Mouse (Mus musculus): Measurements from ENCODE around the gene Cd28. TPM values are rescaled to one million over a fixed set of nuclear protein-coding genes. Genes with fewer than 3 reads are reported as not detected.

Gene Cd28
- polyA plus RNA-seq, 1 experiment from 2014 or later = 0.03 TPM

DNA sequence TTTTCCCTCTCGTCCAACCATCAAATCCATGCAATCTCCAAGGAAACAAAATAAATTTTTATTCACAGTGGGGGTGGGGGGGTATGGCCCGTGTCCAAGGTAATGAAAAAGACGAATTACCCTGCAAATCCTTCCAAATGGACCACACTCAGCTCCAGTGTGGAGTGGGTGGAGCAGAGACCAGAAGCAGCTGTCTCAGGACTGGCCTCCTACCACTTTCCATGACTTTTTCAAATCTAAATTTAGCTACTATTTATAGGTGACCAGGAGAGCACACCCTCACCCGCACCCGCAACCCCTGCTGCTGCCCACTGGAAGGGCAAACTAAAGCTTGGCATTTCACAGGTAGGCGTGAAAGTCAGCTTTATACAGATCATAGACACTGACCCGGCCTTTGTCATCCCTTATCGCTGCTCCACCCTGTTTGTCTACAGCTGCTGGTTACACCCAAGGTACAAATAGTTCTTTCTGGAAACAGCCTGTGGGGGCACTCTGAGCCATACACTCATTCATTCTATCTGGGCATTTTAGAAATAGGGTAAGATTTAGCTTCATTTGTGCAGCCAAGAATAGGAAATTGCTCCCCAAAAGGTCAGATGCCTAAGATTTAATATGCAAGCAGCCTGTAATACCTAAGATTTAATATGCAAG, 62.0 kb downstream of the Cd28 start:
- H3K36me3 ChIP-seq = no peaks in the 10 kb centered on the region
- H3K4me1 ChIP-seq (replicated peaks) = no peaks in the 10 kb centered on the region
- no peak overlapping the region for H3K4me3 ChIP-seq
- H3K27me3 ChIP-seq (ENCODE audit: insufficient read depth, poor library complexity, severe bottlenecking) = no peaks in the 10 kb centered on the region
- H3K27ac ChIP-seq = no peak overlapping the region
- no peak for DNase-seq (ENCODE audit: low spot score)
- no peaks in the 10 kb centered on the region for H3K9me3 ChIP-seq
- WGBS = 86% methylated on average over 8 of the region's 8 CpGs

DNA sequence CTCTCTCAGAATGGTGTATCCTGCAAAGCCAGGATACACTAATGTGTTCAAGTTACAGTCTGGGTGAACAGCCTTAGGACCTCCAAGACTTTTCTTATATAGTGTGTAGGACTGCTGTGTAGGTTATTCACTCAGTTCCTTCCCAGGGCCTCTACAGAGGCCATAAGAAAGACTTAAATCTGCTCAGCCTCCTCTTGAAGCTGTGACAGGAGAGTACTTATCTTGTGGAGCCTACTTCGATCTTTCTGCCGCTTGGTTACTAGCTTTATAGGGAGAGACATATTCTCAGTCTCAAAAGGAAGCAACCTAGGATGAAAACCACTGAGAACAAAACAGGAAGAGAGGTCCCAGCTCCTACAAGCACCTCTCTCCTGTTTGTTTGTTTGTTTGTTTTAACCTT, 62.6 kb downstream of the Cd28 start:
- no peak for DNase-seq (ENCODE audit: low spot score)
- H3K4me1 ChIP-seq (replicated peaks) = no peaks in the 10 kb centered on the region
- H3K4me3 ChIP-seq = no peak overlapping the region
- no peaks in the 10 kb centered on the region for H3K9me3 ChIP-seq
- no peaks in the 10 kb centered on the region for H3K36me3 ChIP-seq
- 95% methylated on average over 2 of the region's 2 CpGs for WGBS
- no peak overlapping the region for H3K27ac ChIP-seq
- no peaks in the 10 kb centered on the region for H3K27me3 ChIP-seq (ENCODE audit: insufficient read depth, poor library complexity, severe bottlenecking)

DNA sequence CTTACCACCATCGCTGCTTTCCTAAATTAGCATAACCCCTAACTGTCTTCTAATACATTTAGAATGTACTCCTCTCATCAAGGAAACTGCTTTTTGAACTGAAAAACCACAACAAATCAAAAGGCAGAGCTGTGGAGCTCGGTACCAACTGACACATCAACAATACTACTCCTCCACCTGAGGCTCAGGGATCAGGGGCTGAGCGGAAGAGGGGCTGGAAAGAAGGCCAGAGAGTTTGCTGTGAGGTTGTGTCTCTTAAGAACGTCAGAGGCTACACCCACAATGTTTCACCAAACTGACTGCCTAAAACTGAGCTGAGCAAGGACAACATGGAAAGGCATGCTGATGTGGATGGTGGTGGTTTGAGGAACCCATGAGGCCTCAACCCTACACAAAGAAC, 65.1 kb downstream of the Cd28 start:
- WGBS = 77% methylated on average over 4 of the region's 4 CpGs
- DNase-seq (ENCODE audit: low spot score) = no peak
- H3K27me3 ChIP-seq (ENCODE audit: insufficient read depth, poor library complexity, severe bottlenecking) = no peaks in the 10 kb centered on the region
- no peaks in the 10 kb centered on the region for H3K9me3 ChIP-seq
- H3K27ac ChIP-seq = no peak overlapping the region
- H3K4me1 ChIP-seq (replicated peaks) = no peaks in the 10 kb centered on the region
- no peaks in the 10 kb centered on the region for H3K36me3 ChIP-seq
- no peak overlapping the region for H3K4me3 ChIP-seq

DNA sequence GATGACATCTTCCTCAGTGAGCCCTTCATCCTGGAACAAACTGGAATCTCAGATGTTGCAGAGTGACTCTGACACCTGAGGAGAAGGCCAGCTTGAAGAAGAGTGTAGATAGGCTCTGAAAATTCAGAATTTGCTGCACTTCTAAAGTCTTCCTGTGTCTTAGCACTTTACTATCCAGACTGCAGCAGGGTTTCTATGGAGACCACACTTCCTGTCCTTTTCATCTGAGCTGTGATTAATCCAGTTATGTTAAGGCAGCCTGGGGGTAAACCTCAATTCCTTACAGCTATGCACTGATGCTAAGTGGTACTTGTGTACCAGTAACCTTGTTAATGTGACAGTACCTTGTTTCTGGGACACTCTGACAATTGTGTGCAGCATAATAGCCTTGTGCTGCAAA, 77.1 kb downstream of the Cd28 start:
- H3K27ac ChIP-seq = no peak overlapping the region
- H3K36me3 ChIP-seq = no peaks in the 10 kb centered on the region
- no peaks in the 10 kb centered on the region for H3K9me3 ChIP-seq
- no peak overlapping the region for H3K4me3 ChIP-seq
- no peaks in the 10 kb centered on the region for H3K4me1 ChIP-seq (replicated peaks)
- H3K27me3 ChIP-seq (ENCODE audit: insufficient read depth, poor library complexity, severe bottlenecking) = no peaks in the 10 kb centered on the region
- no peak for DNase-seq (ENCODE audit: low spot score)

DNA sequence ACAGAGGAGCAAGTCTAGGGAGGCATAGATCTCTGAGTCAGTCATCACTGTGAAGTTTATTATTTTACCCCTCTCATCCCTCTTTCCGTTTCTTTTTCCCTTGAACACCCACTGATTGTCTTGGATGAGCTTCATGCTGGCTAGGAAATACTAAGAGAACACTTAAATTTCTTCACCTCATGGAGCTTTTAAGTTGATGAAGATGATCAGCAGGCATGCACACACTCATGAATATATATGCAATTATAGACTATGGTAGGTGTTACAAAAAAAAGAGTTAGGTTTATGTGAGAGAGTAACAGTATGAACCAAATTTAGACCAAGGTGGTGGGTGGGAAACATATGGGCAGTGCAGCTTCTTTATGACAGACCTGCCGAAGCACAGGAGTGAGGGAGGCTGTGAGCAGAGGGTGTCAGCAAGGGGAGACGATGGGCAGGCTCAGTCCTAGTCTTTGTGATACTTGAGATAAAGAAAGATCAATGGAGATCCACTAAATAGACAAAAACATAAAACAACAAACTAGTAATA, 79.1 kb downstream of the Cd28 start:
- Histone ChIP-seq H3K36me3 (no peaks in the 10 kb centered on the region), H3K27ac (no peak overlapping the region), H3K27me3 (ENCODE audit: insufficient read depth, poor library complexity, severe bottlenecking) (no peaks in the 10 kb centered on the region), H3K4me3 (no peak overlapping the region), H3K9me3 (no peaks in the 10 kb centered on the region), H3K4me1 (replicated peaks) (no peaks in the 10 kb centered on the region)
- WGBS = 88% methylated on average over 3 of the region's 3 CpGs
- DNase-seq (ENCODE audit: low spot score) = no peak

DNA sequence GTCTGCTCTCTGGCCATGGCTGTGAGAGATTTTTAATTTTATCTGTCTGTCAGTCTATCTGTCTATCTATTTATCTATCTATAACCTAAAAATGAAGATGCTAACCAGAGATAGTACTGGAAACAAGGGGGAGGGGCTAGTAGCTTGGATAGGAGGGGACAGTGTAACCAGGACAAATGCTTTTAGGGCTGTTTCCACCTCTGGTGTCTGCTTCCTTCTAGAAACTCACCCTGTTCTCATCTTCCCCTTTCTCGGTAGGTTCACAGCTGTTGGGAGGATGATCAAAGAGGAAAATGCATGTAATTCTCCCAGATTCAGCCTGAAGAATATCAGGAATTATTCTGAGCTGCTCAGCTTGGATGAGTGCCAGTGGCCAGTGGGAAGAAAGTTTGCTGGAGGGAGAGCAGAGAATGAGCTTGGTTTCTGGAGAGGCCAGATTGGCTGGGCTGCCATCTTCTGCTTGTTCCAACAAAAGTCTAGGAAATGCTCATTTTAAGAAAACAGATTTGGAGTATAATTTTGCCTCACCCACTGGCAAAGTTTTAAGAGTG, 83.3 kb downstream of the Cd28 start:
- Histone ChIP-seq H3K36me3 (no peaks in the 10 kb centered on the region), H3K27ac (no peak overlapping the region), H3K9me3 (no peaks in the 10 kb centered on the region), H3K4me1 (replicated peaks) (no peaks in the 10 kb centered on the region), H3K27me3 (ENCODE audit: insufficient read depth, poor library complexity, severe bottlenecking) (no peaks in the 10 kb centered on the region), H3K4me3 (no peak overlapping the region)
- WGBS = 84% methylated on average over 1 of the region's 1 CpGs
- no peak for DNase-seq (ENCODE audit: low spot score)

DNA sequence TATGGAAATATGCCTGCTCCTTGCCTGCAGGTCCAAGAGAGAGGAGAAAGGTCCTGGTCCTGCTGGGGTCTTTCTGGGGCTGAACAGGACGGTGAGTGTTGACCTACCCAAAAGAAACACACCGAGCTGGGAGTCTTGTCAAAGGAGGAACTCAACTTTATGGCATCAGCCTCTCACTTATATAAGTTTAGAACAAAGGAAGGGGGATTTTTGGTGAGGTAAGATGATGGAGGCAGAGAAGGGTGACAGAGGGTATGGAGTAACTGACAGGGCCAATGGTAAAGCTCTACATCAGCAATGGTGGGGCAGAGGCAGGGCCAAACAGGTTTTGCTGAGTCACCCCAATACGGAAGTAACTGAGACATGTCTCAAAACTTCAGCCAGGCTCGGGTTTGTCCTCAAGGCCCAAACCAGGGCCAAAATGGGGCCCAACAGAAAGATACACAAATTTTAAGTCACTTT, 84.6 kb downstream of the Cd28 start:
- no peaks in the 10 kb centered on the region for H3K4me1 ChIP-seq (replicated peaks)
- H3K9me3 ChIP-seq = no peaks in the 10 kb centered on the region
- 87% methylated on average over 4 of the region's 4 CpGs for WGBS
- no peaks in the 10 kb centered on the region for H3K27me3 ChIP-seq (ENCODE audit: insufficient read depth, poor library complexity, severe bottlenecking)
- H3K27ac ChIP-seq = no peak overlapping the region
- no peaks in the 10 kb centered on the region for H3K36me3 ChIP-seq
- no peak overlapping the region for H3K4me3 ChIP-seq
- DNase-seq (ENCODE audit: low spot score) = no peak

DNA sequence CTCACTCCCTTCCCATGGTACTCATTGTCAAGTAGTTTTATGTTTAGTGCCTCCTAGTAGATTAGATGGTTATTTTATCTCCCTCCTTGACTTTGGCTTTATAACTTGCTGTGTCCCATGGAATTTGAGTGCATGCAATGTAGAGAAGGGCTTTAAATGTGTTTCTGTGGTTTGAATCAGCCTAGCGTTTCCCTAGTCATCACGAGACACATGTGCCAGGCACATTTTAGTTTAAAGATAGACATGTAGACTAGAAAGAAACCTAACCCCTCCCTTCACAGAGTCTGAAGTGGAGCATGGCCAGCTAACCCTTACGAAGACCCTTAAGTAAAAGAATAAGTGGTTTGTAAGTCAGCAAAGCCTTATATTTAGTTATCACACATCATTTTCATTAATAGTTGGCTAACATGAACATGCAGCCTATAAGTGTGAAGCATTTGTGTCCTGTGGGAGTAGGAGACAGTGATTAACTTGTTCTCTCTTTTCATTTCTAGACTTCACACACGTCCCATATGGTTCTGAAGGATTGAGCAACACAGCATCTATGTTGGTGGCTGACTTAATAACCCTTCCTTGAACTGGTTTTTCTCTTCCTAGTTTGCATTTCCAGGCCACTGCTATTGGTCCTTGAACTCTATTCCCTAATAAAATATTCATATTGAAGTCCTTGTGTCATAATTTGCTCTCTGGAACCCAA, 86.7 kb downstream of the Cd28 start:
- Histone ChIP-seq H3K27ac (no peak overlapping the region), H3K4me1 (replicated peaks) (no peaks in the 10 kb centered on the region), H3K4me3 (no peak overlapping the region), H3K36me3 (no peaks in the 10 kb centered on the region), H3K9me3 (no peaks in the 10 kb centered on the region), H3K27me3 (ENCODE audit: insufficient read depth, poor library complexity, severe bottlenecking) (no peaks in the 10 kb centered on the region)
- DNase-seq (ENCODE audit: low spot score) = no peak
- 89% methylated on average over 4 of the region's 4 CpGs for WGBS

DNA sequence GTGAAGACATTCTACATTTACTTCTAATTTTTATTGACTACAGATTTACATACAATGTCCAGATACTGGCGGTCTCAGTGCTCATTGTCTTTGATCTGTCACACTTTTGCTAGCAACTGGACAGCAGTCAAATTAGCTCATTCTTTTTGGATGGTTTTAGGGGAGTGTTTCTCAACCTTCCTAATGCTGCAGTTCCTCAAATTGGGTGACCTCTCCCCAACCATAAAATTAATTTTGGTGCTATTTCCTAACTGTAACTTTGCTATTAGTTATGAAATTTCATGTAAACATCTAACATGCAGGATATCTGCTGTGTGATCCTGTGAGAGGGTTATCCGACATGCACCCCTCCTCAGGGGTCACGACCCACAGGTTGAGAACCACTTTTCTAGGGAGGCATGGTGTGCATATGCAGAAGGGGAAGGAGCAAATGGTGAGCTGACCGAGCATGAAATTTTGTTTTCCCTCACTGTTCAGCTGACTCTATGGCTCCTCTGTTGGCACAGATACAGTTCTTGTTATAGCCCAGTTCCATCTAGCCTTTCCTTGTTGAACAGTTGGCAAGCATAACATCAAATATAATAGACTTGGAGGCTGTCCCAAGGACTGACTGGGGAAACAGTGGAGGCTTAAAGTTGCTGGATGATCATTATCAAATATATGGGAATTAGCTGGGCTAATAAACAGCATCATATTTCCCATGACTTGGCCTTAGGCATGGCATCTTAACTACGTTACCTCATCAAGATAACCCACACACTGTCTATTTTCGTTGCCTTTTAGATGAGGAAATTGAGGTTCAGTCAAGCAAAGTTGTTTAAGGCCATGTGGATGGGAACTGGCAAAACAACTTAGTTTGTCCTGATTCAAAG, 87.5 kb downstream of the Cd28 start:
- Histone ChIP-seq H3K36me3 (no peaks in the 10 kb centered on the region), H3K4me1 (replicated peaks) (peaks cover under 1% of the 10 kb centered on the region; the same call in 1 of the 2 replicates), H3K27me3 (ENCODE audit: insufficient read depth, poor library complexity, severe bottlenecking) (no peaks in the 10 kb centered on the region), H3K9me3 (no peaks in the 10 kb centered on the region), H3K4me3 (no peak overlapping the region), H3K27ac (no peak overlapping the region)
- DNase-seq (ENCODE audit: low spot score) = no peak
- 92% methylated on average over 6 of the region's 6 CpGs for WGBS

DNA sequence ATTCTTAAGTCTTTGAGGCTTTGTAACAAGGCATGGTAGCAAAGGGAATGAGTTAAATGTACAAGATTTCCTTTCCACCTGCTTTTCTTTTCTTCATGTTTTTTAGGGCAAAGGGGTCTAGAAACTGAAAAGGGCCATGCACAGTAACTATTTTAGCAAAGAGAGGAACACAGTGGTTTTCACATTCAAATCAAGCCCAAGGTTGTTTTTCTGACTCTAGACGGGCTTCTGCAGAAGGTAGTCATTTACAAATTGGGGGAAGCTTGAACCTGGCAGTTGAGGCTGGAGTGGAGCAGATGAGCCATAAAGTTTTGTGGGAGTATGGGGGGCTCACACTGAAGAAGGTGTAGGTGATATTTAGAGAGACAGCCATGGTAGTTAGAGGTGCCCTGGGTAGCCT, 88.6 kb downstream of the Cd28 start:
- H3K36me3 ChIP-seq = no peaks in the 10 kb centered on the region
- WGBS = 73% methylated on average over 1 of the region's 1 CpGs
- no peaks in the 10 kb centered on the region for H3K9me3 ChIP-seq
- no peak for DNase-seq (ENCODE audit: low spot score)
- H3K4me3 ChIP-seq = no peak overlapping the region
- H3K27ac ChIP-seq = no peak overlapping the region
- H3K27me3 ChIP-seq (ENCODE audit: insufficient read depth, poor library complexity, severe bottlenecking) = no peaks in the 10 kb centered on the region
- H3K4me1 ChIP-seq (replicated peaks) = peaks cover 11% of the 10 kb centered on the region

DNA sequence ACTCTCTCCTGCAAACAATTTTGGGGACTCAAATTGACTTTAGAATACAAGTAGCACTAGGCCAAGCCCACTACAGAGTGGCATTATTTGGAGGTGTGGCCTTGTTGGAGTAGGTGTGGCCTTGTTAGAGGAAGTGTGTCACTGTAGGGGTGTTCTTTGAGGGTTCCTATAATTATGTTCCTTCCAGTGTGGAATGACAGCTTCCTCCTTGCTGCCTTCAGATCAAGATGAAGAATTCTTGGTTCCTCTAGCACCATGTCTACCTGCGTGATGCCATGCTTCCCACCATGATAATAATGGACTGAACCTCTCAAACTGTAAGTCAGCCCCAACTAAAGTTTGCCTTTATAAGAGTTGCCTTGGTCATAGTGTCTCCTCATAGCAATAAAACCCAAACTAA, 91.1 kb downstream of the Cd28 start:
- Histone ChIP-seq H3K27ac (no peak overlapping the region), H3K4me1 (replicated peaks) (peaks cover 11% of the 10 kb centered on the region), H3K36me3 (no peaks in the 10 kb centered on the region), H3K27me3 (ENCODE audit: insufficient read depth, poor library complexity, severe bottlenecking) (no peaks in the 10 kb centered on the region), H3K4me3 (no peak overlapping the region), H3K9me3 (no peaks in the 10 kb centered on the region)
- DNase-seq (ENCODE audit: low spot score) = no peak
- 93% methylated on average over 1 of the region's 1 CpGs for WGBS

DNA sequence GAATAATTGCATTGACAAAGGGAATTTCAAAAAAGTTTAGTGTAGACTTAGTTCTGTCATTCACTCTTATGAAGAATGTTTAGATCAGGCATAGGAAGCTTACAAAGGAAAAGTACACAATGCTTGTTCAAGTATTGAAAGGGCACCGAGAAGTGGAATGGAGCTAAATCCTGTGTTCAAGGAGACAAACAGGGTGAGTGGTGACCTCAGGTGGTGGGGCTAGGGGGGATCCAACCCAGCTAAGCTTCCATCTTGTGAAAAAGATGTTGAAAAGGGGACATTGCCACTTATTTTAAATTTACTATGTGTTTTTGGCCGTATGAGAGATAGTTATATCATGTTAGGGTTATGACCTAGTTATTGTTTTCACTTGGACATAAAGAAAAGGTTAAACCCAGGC, 91.9 kb downstream of the Cd28 start:
- Histone ChIP-seq H3K4me1 (replicated peaks) (peaks cover 11% of the 10 kb centered on the region), H3K4me3 (no peak overlapping the region), H3K9me3 (no peaks in the 10 kb centered on the region), H3K36me3 (no peaks in the 10 kb centered on the region), H3K27ac (no peak overlapping the region), H3K27me3 (ENCODE audit: insufficient read depth, poor library complexity, severe bottlenecking) (no peaks in the 10 kb centered on the region)
- 86% methylated on average over 2 of the region's 2 CpGs for WGBS
- no peak for DNase-seq (ENCODE audit: low spot score)

Measured in hindbrain, embryonic 10.5 days (tissue).